Mouse (Mus musculus) brown adipose tissue, adult 24 weeks (tissue): ENCODE data around the gene Fam13a. TPM values are rescaled to one million over a fixed set of nuclear protein-coding genes. Genes with fewer than 3 reads are reported as not detected.
A peak's percentile ranks its signal among the peaks of the same experiment; 100 is the strongest.

Experiments
- H3K27ac ChIP-seq: fragments of 200-500 bp; replicated peaks from 2 replicates; pipeline ENCODE4 v1.5.1; 2012; ENCODE audit warnings: low read depth, mild to moderate bottlenecking, low read length
- H3K4me1 ChIP-seq: fragments of 200-500 bp; 2 replicates; pipeline ENCODE4 v1.6.1; 2012; ENCODE audit warnings: low read length, mixed read lengths; ENCODE audit not compliant: control insufficient read depth, insufficient read depth, insufficient read length
- H3K4me3 ChIP-seq: fragments of 200-500 bp; 2 replicates; pipeline ENCODE4 v1.5.1; 2012; ENCODE audit warnings: low read depth, mild to moderate bottlenecking, low read length, moderate library complexity; ENCODE audit not compliant: insufficient read depth
- polyA plus RNA-seq: library from polyadenylated mRNA; stranded (reverse); fragments of >200 nt; gene quantifications from 2 replicates; pipeline ENCODE4 v1.2.4, GENCODE M21; 2012; ENCODE audit not compliant: missing spikeins, insufficient read depth, insufficient read length

The Fam13a gene
- polyA plus RNA-seq, 1 experiment = 80.3 TPM

DNA sequence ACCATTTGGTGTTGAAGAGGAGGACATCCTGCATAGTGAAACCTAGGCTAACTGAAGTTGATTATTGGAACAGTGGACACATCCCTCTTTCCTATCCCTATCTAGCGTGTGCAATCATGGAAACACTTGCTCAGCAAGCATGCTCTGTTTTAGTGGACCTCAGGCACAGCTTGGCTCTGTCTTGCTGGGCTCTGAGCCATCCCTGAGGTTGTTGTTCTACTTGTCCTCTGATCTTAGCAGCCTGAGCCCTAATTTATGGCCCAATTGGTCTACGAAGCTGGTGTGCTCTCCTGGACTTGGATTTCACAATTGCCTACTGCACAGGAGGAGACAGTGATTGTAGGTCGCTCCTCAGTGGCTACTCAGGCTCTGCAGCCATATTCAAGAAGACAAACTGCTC lies 56.1 kb downstream of the Fam13a start:
- peak overlapping the region; percentile 67 for H3K27ac ChIP-seq
- H3K4me1 ChIP-seq = peaks cover 2% of the 10 kb centered on the region; the same call in 1 of the 2 replicates
- no peak overlapping the region for H3K4me3 ChIP-seq

DNA sequence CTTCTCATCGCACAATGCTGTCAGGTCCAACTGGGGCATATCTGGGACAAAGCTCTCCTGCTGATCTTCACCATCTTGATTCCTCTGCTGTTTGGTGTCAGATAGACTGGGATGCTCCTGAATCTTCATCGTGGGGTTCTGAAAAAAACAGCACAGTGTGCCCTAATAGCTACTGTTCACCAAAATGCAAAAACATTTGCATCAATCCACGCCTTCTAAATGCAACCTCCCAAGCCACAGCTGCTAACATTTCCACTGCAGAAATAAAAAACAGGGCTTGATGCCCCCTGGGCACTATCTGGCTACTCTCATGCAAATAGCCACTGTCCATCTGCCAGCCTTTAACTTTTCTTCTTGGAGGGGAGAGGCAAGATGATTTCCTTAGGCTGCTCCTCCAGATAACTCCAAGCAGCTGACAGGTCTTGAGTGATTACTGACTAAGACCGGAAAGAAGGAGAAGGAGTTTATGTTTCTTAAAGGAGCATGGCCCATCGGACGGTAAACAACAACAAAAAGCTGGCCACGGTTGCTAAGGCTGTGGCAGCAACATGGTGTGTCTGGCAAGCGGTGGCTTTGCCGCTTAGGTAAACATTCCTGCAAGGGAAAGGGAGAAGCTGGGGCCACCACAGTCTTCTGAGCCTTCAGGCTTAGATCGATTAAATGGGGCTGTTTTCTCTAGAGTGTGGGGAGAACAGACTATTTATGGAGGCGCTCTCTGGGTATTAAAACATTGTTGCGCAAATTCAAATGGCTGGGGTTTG lies 59.1 kb downstream of the Fam13a start:
- Histone ChIP-seq H3K4me1 (peaks cover 2% of the 10 kb centered on the region; the same call in 1 of the 2 replicates), H3K4me3 (0 out of 2 replicates have a peak overlapping the region, but pooled peaks have one; percentile 19), H3K27ac (peak overlapping the region; percentile 64)

DNA sequence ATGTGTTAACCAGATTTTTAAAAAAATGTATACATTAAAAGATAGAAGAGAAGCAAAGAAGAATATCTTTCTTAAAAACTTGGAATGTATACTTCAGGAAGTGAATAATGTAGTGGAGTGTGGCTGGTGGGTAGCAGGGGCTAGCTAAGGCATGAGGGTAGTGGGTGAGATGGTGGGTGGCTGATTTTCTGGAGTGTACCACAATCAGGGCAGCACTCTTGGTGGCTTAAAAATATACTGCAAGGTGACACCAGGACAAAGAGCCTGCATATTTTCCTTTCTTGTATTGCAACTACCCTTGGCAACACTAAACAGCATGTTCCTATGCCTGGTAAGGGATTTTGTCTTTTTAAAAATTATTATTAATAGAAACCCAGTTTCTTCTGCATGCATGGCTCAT lies 59.8 kb downstream of the Fam13a start:
- no peak overlapping the region for H3K4me3 ChIP-seq
- peaks cover 2% of the 10 kb centered on the region; the same call in 1 of the 2 replicates for H3K4me1 ChIP-seq
- no peak overlapping the region; the same call in 1 of the 2 replicates for H3K27ac ChIP-seq

DNA sequence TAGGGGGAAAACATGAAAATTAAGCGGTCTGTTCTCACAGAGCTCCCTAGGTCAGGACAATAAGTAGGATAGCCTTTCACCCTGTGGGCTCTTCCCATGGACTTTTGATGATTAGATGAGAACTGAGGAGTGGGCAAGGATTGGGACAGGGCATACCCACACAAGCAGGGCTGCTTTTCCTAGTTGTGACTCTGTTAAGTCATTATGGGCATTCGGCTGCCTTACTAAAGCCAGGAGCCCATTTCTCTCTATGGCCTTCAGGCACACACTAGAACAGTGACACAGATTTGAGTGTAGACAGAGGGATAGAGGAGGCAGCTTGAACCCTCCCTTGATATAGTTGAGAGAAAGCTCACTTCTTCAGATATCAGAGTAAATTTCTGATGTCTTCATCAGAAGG lies 60.3 kb downstream of the Fam13a start:
- Histone ChIP-seq H3K27ac (peak overlapping the region; percentile 44), H3K4me1 (peaks cover 2% of the 10 kb centered on the region; the same call in 1 of the 2 replicates), H3K4me3 (no peak overlapping the region)

DNA sequence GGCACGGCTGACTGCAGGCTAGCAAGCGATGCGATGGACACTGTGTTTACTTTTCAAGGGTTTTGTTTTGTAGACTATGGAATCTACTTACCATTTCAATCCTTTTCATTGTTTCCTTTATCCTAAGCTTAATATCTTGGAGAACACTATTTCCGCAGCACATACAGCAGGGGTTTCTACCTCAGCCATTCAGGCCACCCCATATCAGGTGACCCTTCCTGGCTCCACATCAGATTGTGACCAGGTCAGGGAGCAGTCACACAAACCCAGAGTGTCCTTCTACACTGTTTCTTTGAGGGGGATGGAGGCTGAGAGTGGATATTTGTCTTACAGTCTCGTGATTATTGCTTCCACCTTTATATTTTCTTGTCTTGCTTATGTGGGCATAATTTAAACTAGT lies 61.7 kb downstream of the Fam13a start:
- H3K4me3 ChIP-seq = no peak overlapping the region
- peaks cover 2% of the 10 kb centered on the region; the same call in 1 of the 2 replicates for H3K4me1 ChIP-seq
- H3K27ac ChIP-seq = no peak overlapping the region

DNA sequence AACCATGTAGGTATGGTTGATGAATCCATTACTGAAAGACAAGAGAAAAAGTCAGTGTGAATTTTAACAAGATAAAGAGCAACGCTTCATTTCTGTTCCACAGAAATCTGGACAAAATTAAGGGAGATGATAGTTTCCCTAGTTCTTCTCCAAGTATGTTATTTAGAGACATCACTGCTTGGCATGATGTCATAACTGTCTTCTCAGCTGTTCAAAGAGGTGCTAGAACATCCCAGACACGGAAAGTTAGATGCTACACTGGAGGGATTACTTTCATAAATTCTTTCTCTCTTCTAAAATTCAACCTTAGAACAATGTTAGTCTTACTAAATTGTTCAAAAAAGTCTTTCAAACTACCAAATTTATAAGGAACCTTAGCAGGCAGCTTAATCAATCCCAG lies 63.8 kb downstream of the Fam13a start:
- H3K27ac ChIP-seq = no peak overlapping the region
- H3K4me3 ChIP-seq = no peak overlapping the region
- peaks cover 2% of the 10 kb centered on the region; the same call in 1 of the 2 replicates for H3K4me1 ChIP-seq

DNA sequence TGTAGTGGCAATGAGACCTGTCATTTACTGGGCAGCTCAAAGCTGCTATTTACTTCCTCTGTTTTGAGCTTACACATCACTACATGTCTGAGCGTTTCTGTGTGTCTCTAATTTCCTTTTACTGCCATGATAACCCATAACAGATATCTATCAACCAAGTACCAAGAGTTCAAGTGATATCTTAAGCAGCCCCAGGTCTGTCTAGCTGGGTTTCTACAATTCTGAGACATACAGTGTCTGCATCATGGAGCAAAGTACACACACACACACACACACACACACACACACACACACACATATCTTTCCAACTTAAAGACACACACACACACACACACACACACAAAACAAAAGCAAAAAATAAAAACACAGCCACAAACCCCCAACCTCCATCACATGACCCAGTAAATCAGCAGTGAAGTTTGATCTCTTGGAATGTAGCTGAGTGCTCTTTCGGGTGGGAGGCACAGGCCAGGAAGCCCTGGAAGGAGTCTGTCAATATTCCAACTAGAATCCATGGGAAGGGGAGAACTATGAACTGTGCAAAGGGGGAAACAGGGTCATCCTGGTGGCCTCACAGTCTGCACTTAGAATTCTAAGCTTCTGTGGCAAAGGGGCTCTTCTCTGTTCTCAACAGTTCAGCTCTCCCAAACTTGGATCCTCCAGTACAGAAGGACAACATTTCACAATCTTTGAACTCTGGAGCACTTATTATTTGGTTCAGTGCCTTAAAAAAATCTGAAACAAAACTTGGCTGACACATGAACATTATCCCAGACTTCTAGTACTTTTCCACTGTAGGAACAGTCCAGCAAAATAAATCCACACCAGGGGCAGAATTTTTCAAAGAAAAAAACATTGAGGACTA lies 73.0 kb downstream of the Fam13a start:
- Histone ChIP-seq H3K27ac (peak overlapping the region; percentile 97), H3K4me3 (no peak overlapping the region), H3K4me1 (peaks cover 4% of the 10 kb centered on the region; the same call in 1 of the 2 replicates)

DNA sequence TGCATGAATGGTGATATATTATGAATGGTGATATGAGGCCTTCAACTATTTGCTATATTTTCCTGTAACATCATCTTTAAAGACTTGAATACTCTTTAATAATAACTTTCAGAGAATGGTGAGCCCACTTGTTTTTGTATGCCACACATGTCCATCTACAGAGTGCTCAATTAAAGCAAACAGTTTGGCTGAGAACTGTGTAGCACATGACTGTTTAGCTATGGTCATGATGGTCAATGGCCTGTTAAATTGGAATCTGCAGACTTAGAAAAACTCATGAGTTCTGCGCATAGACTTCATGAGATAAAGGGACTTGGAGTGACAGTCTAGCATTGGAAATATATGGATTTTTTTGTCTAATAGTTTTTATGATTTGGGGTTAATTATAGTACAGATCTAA lies 73.9 kb downstream of the Fam13a start:
- H3K4me1 ChIP-seq = peaks cover 4% of the 10 kb centered on the region; the same call in 1 of the 2 replicates
- no peak overlapping the region for H3K27ac ChIP-seq
- no peak overlapping the region for H3K4me3 ChIP-seq

DNA sequence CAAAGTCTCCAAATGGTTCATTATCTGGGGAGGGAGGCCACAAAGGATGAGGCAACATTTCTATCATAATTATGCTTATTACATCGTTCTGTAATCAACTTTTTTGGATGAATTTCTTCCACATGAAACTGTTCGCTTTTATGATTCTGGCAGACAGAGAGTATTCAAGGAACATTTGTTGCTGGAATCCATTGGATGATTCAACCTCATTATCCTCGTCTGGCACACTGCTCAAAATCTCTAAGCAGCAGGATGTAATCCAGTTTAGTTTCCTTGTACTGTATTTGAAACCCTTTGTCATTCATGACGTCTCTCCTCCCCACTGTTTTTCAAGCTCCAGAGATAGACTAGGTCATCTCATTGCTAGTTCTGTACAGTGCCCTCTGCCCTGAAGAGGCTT lies 77.5 kb downstream of the Fam13a start:
- Histone ChIP-seq H3K4me3 (no peak overlapping the region), H3K4me1 (peaks cover 4% of the 10 kb centered on the region; the same call in 1 of the 2 replicates), H3K27ac (no peak overlapping the region)

DNA sequence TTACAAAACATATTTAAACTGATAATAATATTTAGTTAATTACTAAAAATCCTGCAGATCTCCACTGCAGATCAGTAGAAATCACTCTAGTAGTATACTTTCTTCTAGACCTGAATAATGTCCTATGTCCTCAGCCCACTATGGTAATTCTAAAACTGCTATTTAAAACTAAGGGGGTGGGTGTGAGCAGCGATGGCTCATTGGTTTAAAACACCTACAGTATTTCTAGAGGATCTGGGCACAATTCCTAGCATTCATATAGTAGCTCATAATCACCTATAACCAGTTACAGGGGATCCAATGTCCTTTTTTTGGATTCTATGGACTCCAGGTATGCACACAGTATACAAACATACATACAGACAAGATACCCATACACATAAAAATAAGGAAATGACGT lies 78.1 kb downstream of the Fam13a start:
- no peak overlapping the region for H3K4me3 ChIP-seq
- 0 out of 2 replicates have a peak, but pooled peaks cover 2% of the 10 kb centered on the region for H3K4me1 ChIP-seq
- no peak overlapping the region; the same call in 1 of the 2 replicates for H3K27ac ChIP-seq

DNA sequence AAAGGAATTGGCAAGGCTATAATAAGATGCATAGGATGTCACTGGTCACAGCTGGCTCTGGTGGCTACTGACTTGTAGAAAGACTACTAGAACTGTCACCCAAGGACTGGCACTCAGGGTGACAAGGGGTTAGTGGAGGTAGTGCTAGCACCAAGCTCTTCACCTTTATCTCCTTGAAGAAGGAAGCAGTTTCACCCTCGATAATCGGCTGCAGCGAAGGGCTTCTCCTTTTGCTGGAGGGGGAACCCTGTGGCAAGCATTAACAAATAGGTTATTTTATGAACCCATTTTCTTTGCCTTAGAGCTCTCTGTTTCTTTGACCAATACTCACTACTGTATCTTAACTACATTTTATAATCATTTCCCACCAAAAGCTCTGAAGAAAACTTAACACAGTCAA lies 80.4 kb downstream of the Fam13a start:
- peak overlapping the region; percentile 48; the same call in 1 of the 2 replicates for H3K27ac ChIP-seq
- no peak overlapping the region for H3K4me3 ChIP-seq
- H3K4me1 ChIP-seq = no peaks in the 10 kb centered on the region

DNA sequence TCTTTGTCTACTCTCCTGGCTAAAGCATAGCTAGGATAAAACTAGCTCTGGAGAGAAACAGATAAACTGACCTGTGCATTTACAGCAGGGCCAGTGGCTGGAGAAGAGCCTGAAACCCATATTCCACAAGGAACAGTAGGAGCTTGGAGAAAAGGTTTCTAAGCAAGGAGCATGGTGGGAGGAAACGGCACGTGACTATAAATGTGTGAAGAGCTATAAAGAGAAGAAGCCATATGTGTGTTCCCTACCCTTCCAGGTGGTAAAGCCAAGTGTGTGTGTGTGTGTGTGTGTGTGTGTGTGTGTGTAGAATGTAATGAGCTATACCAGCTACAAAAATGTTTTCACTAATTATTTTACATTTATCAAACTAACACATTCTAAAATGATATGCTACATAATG lies 82.1 kb downstream of the Fam13a start:
- H3K27ac ChIP-seq = peak overlapping the region; percentile 61
- H3K4me1 ChIP-seq = no peaks in the 10 kb centered on the region
- H3K4me3 ChIP-seq = no peak overlapping the region

DNA sequence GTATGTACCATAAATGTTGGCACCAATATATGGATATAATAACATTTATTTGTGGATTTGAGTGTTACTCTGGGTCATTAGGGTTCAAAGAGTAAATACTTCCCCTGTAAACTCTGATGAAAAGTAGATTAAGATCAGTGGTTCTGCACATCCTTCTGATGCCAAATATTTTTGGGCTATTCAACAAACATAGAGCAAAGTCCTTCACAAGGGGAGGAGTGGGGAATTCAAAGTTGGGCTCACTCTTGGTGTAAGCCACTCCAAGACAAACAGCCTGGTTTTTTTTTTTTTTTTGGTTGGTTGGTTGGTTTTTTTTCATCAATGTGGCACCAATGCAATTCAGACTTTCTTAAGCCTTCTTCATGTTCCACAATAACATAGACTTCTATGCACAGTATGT lies 86.6 kb downstream of the Fam13a start:
- Histone ChIP-seq H3K27ac (no peak overlapping the region), H3K4me1 (no peaks in the 10 kb centered on the region), H3K4me3 (no peak overlapping the region)

DNA sequence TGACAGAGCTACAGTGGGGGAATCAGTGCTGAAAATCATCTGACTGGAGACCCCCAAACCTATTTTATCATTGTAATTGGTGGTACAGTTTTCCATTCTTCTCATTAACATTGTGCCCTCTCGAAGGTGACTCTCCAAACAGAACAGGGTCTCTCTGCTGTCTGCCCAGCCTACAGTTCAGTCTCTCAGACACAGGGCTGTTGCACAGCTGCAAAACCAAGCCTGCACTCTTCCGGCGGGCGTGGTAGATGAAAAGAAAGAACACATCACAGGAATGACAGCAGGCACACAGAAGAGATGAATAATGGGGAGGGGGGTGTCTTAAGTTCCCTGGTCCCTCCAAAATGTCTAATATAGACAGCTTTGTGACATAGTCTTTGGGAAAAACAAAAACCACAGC lies 90.2 kb downstream of the Fam13a start:
- Histone ChIP-seq H3K4me3 (no peak overlapping the region), H3K4me1 (peaks cover 12% of the 10 kb centered on the region), H3K27ac (no peak overlapping the region)

DNA sequence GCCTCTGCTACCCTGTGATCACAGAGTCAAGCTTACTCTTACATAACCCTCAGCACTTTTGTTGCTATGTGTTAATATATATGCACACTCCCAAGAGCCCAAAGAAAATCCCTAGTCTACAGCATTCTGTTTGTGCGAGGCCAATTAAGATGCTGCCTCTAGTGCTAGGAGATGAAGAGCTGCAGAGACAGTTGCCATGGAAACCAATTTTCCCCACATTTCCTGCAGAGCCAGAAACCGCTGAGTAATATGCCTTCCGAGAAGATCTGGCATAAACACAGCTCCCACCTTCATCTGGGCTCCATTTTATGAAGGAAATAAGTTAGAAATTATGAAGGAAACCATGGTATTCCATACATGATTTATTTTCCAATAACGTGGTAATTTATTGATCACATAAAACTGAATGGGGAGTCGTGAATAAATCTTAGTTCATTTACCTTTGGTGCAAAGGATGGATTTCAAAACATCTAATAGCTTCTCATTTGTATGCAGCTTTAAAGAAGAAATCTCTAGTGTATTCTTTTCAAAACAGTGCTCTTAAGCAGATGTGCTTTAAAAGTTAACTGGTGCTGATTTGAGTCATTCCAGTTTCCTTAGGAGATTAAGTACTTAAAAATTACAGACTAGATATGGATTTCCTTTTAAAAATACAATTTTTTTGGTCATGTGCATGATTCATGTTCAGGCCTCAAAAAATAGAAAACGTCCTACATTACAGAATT lies 91.0 kb downstream of the Fam13a start:
- 0 out of 2 replicates have a peak overlapping the region, but pooled peaks have one; percentile 23 for H3K27ac ChIP-seq
- no peak overlapping the region for H3K4me3 ChIP-seq

More for the DNA sequence above, 91.0 kb downstream of the Fam13a start:
- peaks cover 14% of the 10 kb centered on the region for H3K4me1 ChIP-seq
